Mouse (Mus musculus) kidney, postnatal 14 days (tissue): ENCODE data around the gene Gm8773.

Experiments
- DNase-seq: peaks from one replicate; pipeline ENCODE4 v3.0.0; 2022; ENCODE audit warnings: mixed read lengths

Gene Gm8773

GRCm38 (mm10) chr5:5573749-5574317 is at the start of gene Gm8773:
Gene Gm8773, plus strand, starts transcription at chr5:5573799.
- DNase-seq: peak; percentile 13

- peak; percentile 45 for DNase-seq
These were observed 39.8 kb upstream of the Gm8773 start for GRCm38 (mm10) chr5:5533656-5534420.

- DNase-seq: no peak
These were observed 37.5 kb upstream of the Gm8773 start for GRCm38 (mm10) chr5:5536131-5536530.

- DNase-seq: no peak
These were observed 33.8 kb upstream of the Gm8773 start for GRCm38 (mm10) chr5:5539771-5540170.

GRCm38 (mm10) chr5:5540385-5540784 is 33.2 kb upstream of the Gm8773 start:
- DNase-seq: no peak

- no peak for DNase-seq
These were observed 22.5 kb upstream of the Gm8773 start for GRCm38 (mm10) chr5:5551110-5551509.

GRCm38 (mm10) chr5:5559079-5559740 is 14.4 kb upstream of the Gm8773 start, which contains the start of gene Gtpbp10:
Gene Gtpbp10, minus strand, starts transcription at chr5:5559538.
- DNase-seq: peak; percentile 93

GRCm38 (mm10) chr5:5559798-5560197 is 13.8 kb upstream of the Gm8773 start:
- DNase-seq: no peak

- DNase-seq: no peak
These were observed 12.4 kb upstream of the Gm8773 start for GRCm38 (mm10) chr5:5561041-5561706.

- DNase-seq: no peak
These were observed 11.2 kb upstream of the Gm8773 start for GRCm38 (mm10) chr5:5562435-5562834.

- DNase-seq: no peak
These were observed 14.1 kb downstream of the Gm8773 start for GRCm38 (mm10) chr5:5587686-5588085.

- DNase-seq: no peak
These were observed 36.9 kb downstream of the Gm8773 start for GRCm38 (mm10) chr5:5610540-5610939.

- DNase-seq: no peak
These were observed 44.7 kb downstream of the Gm8773 start for GRCm38 (mm10) chr5:5618329-5618728.

GRCm38 (mm10) chr5:5625491-5625890 is 51.9 kb downstream of the Gm8773 start:
- no peak for DNase-seq
